Mouse (Mus musculus) embryonic facial prominence, embryonic 10.5 days (tissue): Measurements from ENCODE around the gene Emc8. TPM values are rescaled to one million over a fixed set of nuclear protein-coding genes. Genes with fewer than 3 reads are reported as not detected.

Experiments
- DNase-seq: peaks from one replicate; pipeline ENCODE4 v3.0.0-alpha.2; 2017; ENCODE audit warnings: low spot score
- H3K27ac ChIP-seq: fragments of 300-500 bp; sonication (generic); replicated peaks from 2 replicates; pipeline ENCODE4 v1.5.1; 2016; ENCODE audit warnings: mild to moderate bottlenecking
- H3K27me3 ChIP-seq: fragments of 300-500 bp; sonication (generic); replicated peaks from 2 replicates; pipeline ENCODE4 v1.6.1; 2016; ENCODE audit warnings: low read depth, mild to moderate bottlenecking; ENCODE audit not compliant: poor library complexity, severe bottlenecking
- H3K36me3 ChIP-seq: fragments of 300-500 bp; sonication (generic); replicated peaks from 2 replicates; pipeline ENCODE4 v1.6.1; 2016; ENCODE audit warnings: mild to moderate bottlenecking, moderate library complexity
- H3K4me1 ChIP-seq: fragments of 300-500 bp; sonication (generic); 2 replicates; pipeline ENCODE4 v1.6.1; 2016
- H3K4me3 ChIP-seq: fragments of 300-500 bp; sonication (generic); 2 replicates; pipeline ENCODE4 v1.5.1; 2016; ENCODE audit warnings: mild to moderate bottlenecking, moderate library complexity
- H3K9me3 ChIP-seq: fragments of 300-500 bp; sonication (generic); 2 replicates; pipeline ENCODE4 v1.6.1; 2016; ENCODE audit warnings: mild to moderate bottlenecking
- WGBS: fragments of 180-500 bp; shearing (Covaris S2); methylation state at CpG from one replicate; pipeline ENCODE4 v1.1.7; 2016; 5-methylcytosine and 5-hydroxymethylcytosine counted together
- polyA plus RNA-seq: library from polyadenylated mRNA; unstranded; fragments of >200 nt; fragmentation: Nextera tagmentation; extraction: Ambion mirVana; gene quantifications from 2 replicates; pipeline ENCODE4 v1.2.1, GENCODE M21; 2016

Emc8 gene
- polyA plus RNA-seq, 1 experiment from 2014 or later: 400 TPM

DNA sequence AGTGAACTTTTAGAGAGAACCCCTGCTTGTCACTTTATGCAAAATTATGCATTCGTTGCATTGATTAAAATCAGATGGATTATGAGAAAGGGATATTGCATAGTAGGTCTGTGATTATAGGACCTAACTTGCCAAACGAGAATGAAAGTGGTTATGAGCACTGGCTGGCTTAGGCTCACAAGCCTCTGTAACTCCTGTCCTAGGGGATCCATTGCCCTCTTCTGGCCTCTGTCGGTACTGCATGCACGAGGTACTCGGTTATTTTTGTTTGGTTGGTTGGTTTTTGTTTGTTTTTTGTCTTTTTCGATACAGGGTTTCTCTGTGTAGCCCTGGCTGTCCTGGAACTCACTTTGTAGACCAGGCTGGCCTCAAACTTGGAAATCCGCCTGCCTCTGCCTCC, 60.5 kb downstream of the Emc8 start:
- 17% methylated on average over 7 of the region's 7 CpGs for WGBS
- Histone ChIP-seq H3K27me3 (peaks cover 31% of the 10 kb centered on the region), H3K27ac (no peak overlapping the region), H3K9me3 (no peaks in the 10 kb centered on the region), H3K4me3 (no peak overlapping the region), H3K36me3 (no peaks in the 10 kb centered on the region), H3K4me1 (peaks cover 17% of the 10 kb centered on the region)
- peak; percentile 76 for DNase-seq

DNA sequence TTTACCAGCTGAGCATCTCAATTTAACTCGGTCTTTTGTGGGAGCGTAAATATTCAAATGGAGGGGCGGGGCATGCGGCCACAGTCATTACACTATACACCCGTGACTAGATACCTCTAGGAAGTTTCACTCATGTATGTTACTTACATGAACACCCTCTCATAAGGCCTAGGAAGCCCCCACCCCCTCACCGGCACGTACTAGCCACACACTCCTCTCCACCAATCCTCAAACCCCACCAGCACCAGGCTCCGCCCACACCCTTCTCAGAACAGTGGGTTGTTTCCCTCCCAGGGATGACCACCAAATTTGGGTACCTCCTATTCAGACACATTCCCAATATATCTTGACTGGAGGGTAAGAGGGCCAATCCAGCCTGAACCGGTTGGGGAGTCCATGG, 60.9 kb downstream of the Emc8 start:
- Histone ChIP-seq H3K4me1 (peaks cover 19% of the 10 kb centered on the region), H3K36me3 (no peaks in the 10 kb centered on the region), H3K4me3 (no peak overlapping the region), H3K9me3 (no peaks in the 10 kb centered on the region), H3K27ac (no peak overlapping the region), H3K27me3 (peaks cover 31% of the 10 kb centered on the region)
- WGBS: 85% methylated on average over 9 of the region's 9 CpGs
- no peak for DNase-seq

Other genes with a start within 250 kb of the Emc8 start
- gene Gins2, start 79.3 kb downstream of the Emc8 start, polyA plus RNA-seq: 156 TPM in 2 replicates
- gene 1190005I06Rik, start 20.9 kb downstream of the Emc8 start, polyA plus RNA-seq: 2.9 and 3.8 TPM in 2 replicates
- 3.7 and 4.2 TPM in 2 replicates for gene Gm27021, start 494 bp downstream of the Emc8 start, polyA plus RNA-seq
- 874 and 883 TPM in 2 replicates for gene Cox4i1, start 351 bp downstream of the Emc8 start, polyA plus RNA-seq
- 4.6 and 5.8 TPM in 2 replicates for gene Irf8, start 67.8 kb upstream of the Emc8 start, polyA plus RNA-seq